8 mouse cellular contexts compared by ENCODE assay signal in genomic region chr1:143813676-143814360, GRCm38 (mm10). TPM values are rescaled to one million over a fixed set of nuclear protein-coding genes. Genes with fewer than 3 reads are reported as not detected.
DNase-seq lines count a peak whose midpoint lies in the region; ATAC-seq and TF ChIP-seq lines count a peak whose summit lies in the region.

No protein-coding gene starts in this region.

- TF ChIP-seq POLR2A in bone marrow, adult 2 months (IDR thresholded peaks at IDR 0.05; ENCODE audit: borderline replicate concordance, control insufficient read depth, low read depth, low read length) = no peak

- H3K4me3 ChIP-seq in bone marrow, adult 2 months (replicated peaks; ENCODE audit: control insufficient read depth, low read depth, low read length) = no peak overlapping the region
- no peak overlapping the region for H3K4me3 ChIP-seq in embryonic facial prominence, embryonic 15.5 days (replicated peaks)
- H3K4me3 ChIP-seq in limb, embryonic 13.5 days = no peak overlapping the region
- no peak overlapping the region for H3K4me3 ChIP-seq in midbrain, embryonic 16.5 days (ENCODE audit: low read depth, low read length)

- ATAC-seq in embryonic facial prominence, embryonic 15.5 days (ENCODE audit: insufficient number of reproducible peaks, low FRiP score, low TSS enrichment, low read depth) = peak; percentile 63; the same call in 1 of the 2 replicates
- peak; percentile 79 for ATAC-seq in limb, embryonic 13.5 days (ENCODE audit: low FRiP score, low read depth)
- peak; percentile 83; the same call in 1 of the 2 replicates for ATAC-seq in midbrain, embryonic 16.5 days

- peak; percentile 74 for DNase-seq in A20 (ENCODE audit: low read depth, low spot score)
- peak; percentile 58 to 67 for DNase-seq in heart, adult 9 months (ENCODE audit: low spot score in 2 of 2)
- peak; percentile 24 to 74 for DNase-seq in kidney, adult 8-10 months
- DNase-seq in spleen, postnatal 14 days (ENCODE audit: low spot score in 2 of 2) = peak; percentile 56 to 79

- no peaks in the 10 kb centered on the region for H3K9me3 ChIP-seq in embryonic facial prominence, embryonic 15.5 days (replicated peaks)
- H3K9me3 ChIP-seq in limb, embryonic 13.5 days = no peaks in the 10 kb centered on the region
- H3K9me3 ChIP-seq in midbrain, embryonic 16.5 days (replicated peaks; ENCODE audit: control insufficient read depth, low read length, poor library complexity, severe bottlenecking) = no peaks in the 10 kb centered on the region

- no peak overlapping the region for H3K4me2 ChIP-seq in embryonic facial prominence, embryonic 15.5 days (replicated peaks)
- no peak overlapping the region for H3K4me2 ChIP-seq in limb, embryonic 13.5 days (replicated peaks)
- H3K4me2 ChIP-seq in midbrain, embryonic 16.5 days (ENCODE audit: low read length) = no peak overlapping the region

- H3K36me3 ChIP-seq in embryonic facial prominence, embryonic 15.5 days = no peaks in the 10 kb centered on the region
- no peaks in the 10 kb centered on the region for H3K36me3 ChIP-seq in limb, embryonic 13.5 days
- H3K36me3 ChIP-seq in midbrain, embryonic 16.5 days (ENCODE audit: control insufficient read depth, insufficient read depth, low read length) = no peaks in the 10 kb centered on the region

- no peaks in the 10 kb centered on the region; the same call in 1 of the 2 replicates for H3K4me1 ChIP-seq in bone marrow, adult 2 months (ENCODE audit: control insufficient read depth, insufficient read depth, low read length)
- no peaks in the 10 kb centered on the region for H3K4me1 ChIP-seq in embryonic facial prominence, embryonic 15.5 days
- H3K4me1 ChIP-seq in limb, embryonic 13.5 days = no peaks in the 10 kb centered on the region
- no peaks in the 10 kb centered on the region for H3K4me1 ChIP-seq in midbrain, embryonic 16.5 days (ENCODE audit: control insufficient read depth, insufficient read depth, low read length)

- TF ChIP-seq CTCF in bone marrow, adult 2 months (IDR thresholded peaks at IDR 0.05; ENCODE audit: control insufficient read depth, insufficient read depth, low read length) = peak; percentile 94

- H3K27me3 ChIP-seq in embryonic facial prominence, embryonic 15.5 days = no peaks in the 10 kb centered on the region
- H3K27me3 ChIP-seq in limb, embryonic 13.5 days = no peaks in the 10 kb centered on the region
- H3K27me3 ChIP-seq in midbrain, embryonic 16.5 days (ENCODE audit: control insufficient read depth, insufficient read depth, low read depth, low read length) = no peaks in the 10 kb centered on the region

- 30% methylated on average over 7 of the region's 7 CpGs for WGBS in bone marrow, adult 2 months
- 41% methylated on average over 7 of the region's 7 CpGs for WGBS in embryonic facial prominence, embryonic 15.5 days
- 43% methylated on average over 7 of the region's 7 CpGs for WGBS in limb, embryonic 13.5 days
- 42% methylated on average over 7 of the region's 7 CpGs for WGBS in midbrain, embryonic 16.5 days

- H3K27ac ChIP-seq in bone marrow, adult 2 months (ENCODE audit: control insufficient read depth, insufficient read depth, low read depth, low read length, poor library complexity) = no peak overlapping the region
- H3K27ac ChIP-seq in embryonic facial prominence, embryonic 15.5 days (replicated peaks) = no peak overlapping the region
- H3K27ac ChIP-seq in limb, embryonic 13.5 days = no peak overlapping the region
- no peak overlapping the region for H3K27ac ChIP-seq in midbrain, embryonic 16.5 days (ENCODE audit: low read length)

- no peak overlapping the region for H3K9ac ChIP-seq in embryonic facial prominence, embryonic 15.5 days
- no peak overlapping the region for H3K9ac ChIP-seq in limb, embryonic 13.5 days
- no peak overlapping the region for H3K9ac ChIP-seq in midbrain, embryonic 16.5 days (ENCODE audit: low read depth, low read length)

RNA-seq across cellular contexts. Expression of gene Uchl5, which starts 36.7 kb away (rescaled TPM):
- 86.2 and 90.7 TPM in 2 replicates for polyA plus RNA-seq in bone marrow, adult 2 months (2011; ENCODE audit: insufficient read depth, insufficient read length, low replicate concordance, missing spikeins)
- polyA plus RNA-seq in embryonic facial prominence, embryonic 15.5 days (2015; fragmentation: Nextera tagmentation; extraction: Ambion mirVana) = 71.9 and 78.7 TPM in 2 replicates
- 87.8 and 91.3 TPM in 2 replicates for polyA plus RNA-seq in limb, embryonic 13.5 days (2015; fragmentation: Nextera tagmentation; extraction: Ambion mirVana)
- 60.6 and 66.4 TPM in 2 replicates for polyA plus RNA-seq in midbrain, embryonic 16.5 days (2015; fragmentation: Nextera tagmentation; extraction: Ambion mirVana)

RNA-seq across cellular contexts. Expression of gene Trove2, which starts 37.0 kb away (rescaled TPM):
- 3.7 and 6.5 TPM in 2 replicates for polyA plus RNA-seq in bone marrow, adult 2 months (2011; ENCODE audit: insufficient read depth, insufficient read length, low replicate concordance, missing spikeins)
- polyA plus RNA-seq in embryonic facial prominence, embryonic 15.5 days (2015; fragmentation: Nextera tagmentation; extraction: Ambion mirVana) = 18.9 TPM in 2 replicates
- 26.1 and 28.6 TPM in 2 replicates for polyA plus RNA-seq in limb, embryonic 13.5 days (2015; fragmentation: Nextera tagmentation; extraction: Ambion mirVana)
- polyA plus RNA-seq in midbrain, embryonic 16.5 days (2015; fragmentation: Nextera tagmentation; extraction: Ambion mirVana) = 36.4 and 40.0 TPM in 2 replicates
